Mouse (Mus musculus): ENCODE measurements around the gene Cnnm1.

Gene Cnnm1

GRCm38 (mm10) chr19:43511621-43512620, 71.7 kb downstream of the Cnnm1 start:
- peak; percentile 42 for ATAC-seq (ENCODE audit: low TSS enrichment)

DNA sequence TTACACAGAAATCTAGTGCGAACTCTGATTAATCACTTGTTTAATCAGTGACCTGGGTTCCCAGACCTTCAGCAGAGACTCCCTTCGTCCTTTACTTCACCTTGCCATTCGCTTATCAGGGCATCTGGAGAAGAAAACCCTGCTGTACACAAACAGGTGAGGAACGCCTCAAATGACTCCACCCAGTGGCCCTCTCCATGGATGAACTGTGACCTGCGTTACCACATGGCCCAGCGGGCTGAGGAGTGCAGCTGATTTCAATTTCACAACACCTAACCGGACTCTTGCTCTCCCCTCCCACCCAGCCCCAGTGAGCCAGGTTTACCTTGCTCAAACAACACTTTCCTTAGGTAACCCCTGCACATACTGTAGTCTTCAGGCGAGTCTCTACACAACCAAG, 73.6 kb downstream of the Cnnm1 start:
- no peak for ATAC-seq (ENCODE audit: low TSS enrichment)

- ATAC-seq (ENCODE audit: low TSS enrichment), result no peak
Observed at GRCm38 (mm10) chr19:43515668-43516396, 75.6 kb downstream of the Cnnm1 start.

GRCm38 (mm10) chr19:43516397-43517035, 76.3 kb downstream of the Cnnm1 start:
- ATAC-seq (ENCODE audit: low TSS enrichment), result no peak

GRCm38 (mm10) chr19:43517320-43517719, 77.1 kb downstream of the Cnnm1 start:
- ATAC-seq (ENCODE audit: low TSS enrichment), result no peak

- no peak for ATAC-seq (ENCODE audit: low TSS enrichment)
Observed at GRCm38 (mm10) chr19:43517808-43518207, 77.6 kb downstream of the Cnnm1 start.

GRCm38 (mm10) chr19:43518261-43518660, 78.0 kb downstream of the Cnnm1 start:
- ATAC-seq (ENCODE audit: low TSS enrichment), result no peak

- ATAC-seq (ENCODE audit: low TSS enrichment), result peak; percentile 58
Observed at GRCm38 (mm10) chr19:43519226-43519625, 79.0 kb downstream of the Cnnm1 start.

- no peak for ATAC-seq (ENCODE audit: low TSS enrichment)
Observed at GRCm38 (mm10) chr19:43520402-43520801, 80.2 kb downstream of the Cnnm1 start.

GRCm38 (mm10) chr19:43521362-43521761, 81.1 kb downstream of the Cnnm1 start:
- ATAC-seq (ENCODE audit: low TSS enrichment), result no peak

GRCm38 (mm10) chr19:43521996-43522395, 81.8 kb downstream of the Cnnm1 start:
- ATAC-seq (ENCODE audit: low TSS enrichment), result no peak

- peak; percentile 20 for ATAC-seq (ENCODE audit: low TSS enrichment)
Observed at GRCm38 (mm10) chr19:43523551-43523950, 83.3 kb downstream of the Cnnm1 start.

DNA sequence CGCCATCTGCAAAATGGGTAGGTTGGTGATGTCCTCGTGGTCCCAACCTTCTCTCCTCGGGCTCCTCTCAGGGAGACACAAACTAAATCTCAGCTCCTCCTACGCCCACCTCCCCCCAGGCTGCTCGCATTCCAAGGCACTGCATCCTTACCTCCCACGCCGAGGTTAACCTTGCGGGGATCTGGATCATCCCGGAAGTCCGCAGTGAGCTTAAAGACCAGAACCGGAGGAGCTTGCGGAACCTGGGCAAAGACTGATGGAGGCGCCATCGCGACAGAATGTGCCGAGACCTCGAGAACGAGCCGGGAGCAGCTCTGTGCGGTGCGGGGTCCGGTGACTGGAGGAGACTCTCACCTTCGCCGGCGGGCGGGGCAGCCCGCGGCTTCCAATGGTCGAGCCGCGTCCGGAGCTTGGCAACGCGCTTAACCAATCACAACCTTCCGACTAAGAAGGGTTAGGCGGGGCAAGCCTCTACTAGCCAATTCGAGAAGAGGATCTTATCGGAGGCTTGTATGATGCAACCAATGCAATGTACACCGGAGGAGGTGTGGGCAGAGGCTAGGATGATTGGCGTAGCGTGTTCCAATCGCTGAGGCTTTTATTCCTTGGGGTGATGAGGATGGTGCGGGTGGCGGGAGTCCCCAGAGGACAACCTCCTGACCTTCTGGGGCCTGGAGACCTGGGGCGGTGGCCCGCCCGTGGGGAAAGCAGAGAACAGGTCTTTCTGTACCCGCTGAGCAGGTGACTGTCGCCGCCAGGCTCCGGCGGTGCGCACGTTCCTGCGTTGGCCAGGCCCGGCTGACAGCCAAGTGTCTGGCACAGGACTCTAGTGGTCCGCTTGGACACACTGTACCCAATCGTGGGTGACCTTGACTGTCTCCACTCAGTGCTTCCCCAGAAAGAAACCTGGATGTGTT, 84.2 kb downstream of the Cnnm1 start, which contains the start of gene Got1:
Got1 (minus strand) TSS at position 419 of the 917 bp plus-strand sequence.
- ATAC-seq (ENCODE audit: low TSS enrichment), result peak; percentile 91

- ATAC-seq (ENCODE audit: low TSS enrichment), result no peak
Observed at GRCm38 (mm10) chr19:43525104-43525482, 84.9 kb downstream of the Cnnm1 start.

DNA sequence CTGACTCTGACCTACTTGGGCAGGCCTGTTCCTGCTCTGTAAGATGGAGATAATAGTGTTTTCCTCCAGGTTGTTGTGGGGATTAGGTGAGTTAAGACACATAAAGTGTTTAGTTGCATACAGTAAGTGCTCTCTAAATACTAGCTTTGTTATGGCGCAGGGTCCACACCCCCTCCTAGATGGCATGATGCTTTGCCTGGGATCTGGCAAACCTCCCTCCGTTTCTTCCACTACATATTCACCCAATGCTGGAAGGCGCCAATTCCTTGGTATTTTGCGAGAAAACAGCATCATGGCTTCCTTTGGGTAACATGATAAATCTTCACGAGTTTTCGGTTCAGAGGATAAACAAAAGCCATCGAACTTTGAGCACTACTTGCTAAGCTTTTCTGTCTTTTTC, 85.3 kb downstream of the Cnnm1 start:
- no peak for ATAC-seq (ENCODE audit: low TSS enrichment)

- ATAC-seq (ENCODE audit: low TSS enrichment), result no peak
Observed at GRCm38 (mm10) chr19:43526025-43526424, 85.8 kb downstream of the Cnnm1 start.

- no peak for ATAC-seq (ENCODE audit: low TSS enrichment)
Observed at GRCm38 (mm10) chr19:43527131-43527530, 86.9 kb downstream of the Cnnm1 start.

- no peak for ATAC-seq (ENCODE audit: low TSS enrichment)
Observed at GRCm38 (mm10) chr19:43528056-43528587, 87.9 kb downstream of the Cnnm1 start.

DNA sequence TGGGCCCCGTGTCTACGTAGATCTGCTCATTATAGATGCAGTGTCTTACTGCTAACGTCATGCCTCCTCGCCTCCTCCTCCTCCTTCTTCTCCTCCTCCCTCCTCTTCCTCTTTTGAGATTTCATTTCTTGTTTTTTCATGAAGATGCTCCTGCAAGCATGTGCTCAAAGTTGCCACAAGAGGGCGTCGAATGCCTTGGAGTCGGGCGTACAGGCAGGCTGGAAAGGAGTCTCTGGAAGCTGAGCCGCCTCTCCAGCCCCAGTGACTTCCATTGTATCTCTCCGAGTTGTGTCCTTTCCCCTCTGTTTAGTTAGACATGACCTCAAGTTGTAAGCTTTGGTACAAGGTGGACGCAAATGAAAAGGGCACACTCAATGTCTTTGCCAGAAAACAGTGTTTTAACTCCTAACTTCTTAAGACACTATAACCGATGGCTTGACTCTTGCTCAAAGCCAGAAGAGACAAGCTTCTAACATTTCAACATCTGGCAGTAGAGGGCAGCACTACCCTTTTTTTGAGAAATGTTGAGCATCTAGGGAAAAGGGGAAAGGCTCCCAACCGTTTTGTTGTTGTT, 90.0 kb downstream of the Cnnm1 start:
- ATAC-seq (ENCODE audit: low TSS enrichment), result peak; percentile 91

- no peak for ATAC-seq (ENCODE audit: low TSS enrichment)
Observed at GRCm38 (mm10) chr19:43530921-43531320, 90.7 kb downstream of the Cnnm1 start.
